Mouse (Mus musculus): ENCODE data around the gene Olfr70.

- TF ChIP-seq CTCF (IDR thresholded peaks at IDR 0.05; ENCODE audit: extremely low read depth, insufficient read length, insufficient replicate concordance, low read depth, low read length) (no peak), POLR2A (IDR thresholded peaks at IDR 0.05; ENCODE audit: low read depth, low read length) (no peak)
These were observed 24.2 kb upstream of the Olfr70 start for GRCm38 (mm10) chr4:43724764-43725163.

All from small intestine, adult 2 months (tissue).